Mouse (Mus musculus): Measurements from ENCODE around the gene Foxk1.

Gene Foxk1

DNA sequence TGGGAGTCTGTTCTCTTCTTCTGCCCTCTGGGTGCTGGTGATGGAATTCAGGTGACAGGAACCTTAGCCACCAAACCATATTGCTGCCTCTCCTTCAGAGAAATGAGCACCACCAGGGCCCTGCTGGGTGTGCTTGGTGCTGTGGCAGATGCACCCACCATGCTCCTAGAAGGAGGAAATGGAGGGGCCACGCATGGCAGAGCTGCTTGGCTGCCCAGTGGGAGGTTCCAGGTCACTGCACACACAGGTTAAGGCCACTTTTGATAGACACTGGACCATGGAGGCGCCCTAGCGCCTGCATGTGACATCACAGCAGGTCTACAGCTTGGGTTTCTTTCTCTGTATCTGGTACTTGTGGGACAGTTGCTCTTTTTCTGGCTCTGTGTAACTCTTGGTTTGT lies 15.8 kb downstream of the Foxk1 start:
- no peak for DNase-seq (ENCODE audit: extremely low read depth, insufficient read length, low spot score)

DNA sequence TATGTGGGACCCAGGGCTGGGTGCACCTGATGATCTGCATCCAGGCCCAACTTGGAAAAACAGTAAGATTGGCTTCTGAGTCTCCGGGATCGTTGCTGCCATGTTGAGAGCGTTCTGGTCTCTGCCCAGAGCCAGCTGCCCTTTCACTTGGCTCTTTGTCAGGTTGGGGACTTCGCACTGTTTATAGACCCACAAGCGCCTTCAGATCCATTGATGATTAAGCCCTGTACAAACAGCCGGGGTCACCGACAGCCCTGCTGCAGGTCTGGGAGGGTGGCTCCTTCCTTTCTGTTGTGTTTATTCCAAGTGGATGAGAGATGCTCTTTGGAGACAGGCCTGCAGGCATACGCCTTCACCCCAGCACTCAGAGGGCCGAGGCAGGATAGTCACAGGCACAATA lies 16.6 kb downstream of the Foxk1 start:
- DNase-seq (ENCODE audit: extremely low read depth, insufficient read length, low spot score), result no peak

DNA sequence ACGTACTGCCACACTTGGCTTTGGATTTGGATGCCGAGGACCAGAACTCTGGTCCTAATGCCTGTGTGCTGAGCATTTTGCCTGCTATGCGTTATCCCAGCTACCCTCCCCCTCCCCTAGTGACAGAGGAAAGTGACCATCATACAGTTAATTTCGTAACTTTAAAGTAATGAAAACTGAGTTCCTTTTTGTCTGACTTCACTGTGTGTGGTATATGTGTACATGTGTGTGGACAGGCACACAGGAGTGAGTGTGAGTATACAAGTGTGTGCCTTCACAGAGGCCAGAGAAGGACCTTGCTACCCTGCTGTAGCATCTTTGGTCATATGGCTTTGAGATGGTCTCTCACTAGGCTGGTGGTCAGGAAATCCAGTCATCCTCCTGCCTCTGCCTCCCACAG lies 17.1 kb downstream of the Foxk1 start:
- no peak for DNase-seq (ENCODE audit: extremely low read depth, insufficient read length, low spot score)

GRCm38 (mm10) chr5:142420317-142420716 lies 19.0 kb downstream of the Foxk1 start:
- no peak for DNase-seq (ENCODE audit: extremely low read depth, insufficient read length, low spot score)

DNA sequence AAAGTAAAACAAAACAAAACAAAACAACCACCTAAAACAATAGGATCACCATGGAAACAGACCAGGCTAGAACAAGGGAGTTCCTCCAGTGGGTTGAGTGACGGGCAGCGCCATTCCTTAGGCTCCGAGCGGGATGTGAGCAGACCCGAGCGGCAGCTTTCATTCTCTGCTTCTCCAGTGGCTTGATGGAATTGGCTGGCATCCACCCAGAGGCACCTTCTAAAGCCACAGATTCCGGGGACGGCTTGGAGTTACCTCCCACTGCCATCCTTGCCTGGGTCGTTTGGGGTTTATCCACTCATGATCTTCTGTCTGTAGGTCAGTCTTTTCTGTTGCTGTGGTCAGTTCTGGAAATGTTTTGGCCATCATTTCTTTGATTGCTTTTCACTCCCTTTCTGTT lies 19.6 kb downstream of the Foxk1 start:
- DNase-seq (ENCODE audit: extremely low read depth, insufficient read length, low spot score), result no peak

GRCm38 (mm10) chr5:142421886-142422285 lies 20.6 kb downstream of the Foxk1 start:
- DNase-seq (ENCODE audit: extremely low read depth, insufficient read length, low spot score), result no peak

DNA sequence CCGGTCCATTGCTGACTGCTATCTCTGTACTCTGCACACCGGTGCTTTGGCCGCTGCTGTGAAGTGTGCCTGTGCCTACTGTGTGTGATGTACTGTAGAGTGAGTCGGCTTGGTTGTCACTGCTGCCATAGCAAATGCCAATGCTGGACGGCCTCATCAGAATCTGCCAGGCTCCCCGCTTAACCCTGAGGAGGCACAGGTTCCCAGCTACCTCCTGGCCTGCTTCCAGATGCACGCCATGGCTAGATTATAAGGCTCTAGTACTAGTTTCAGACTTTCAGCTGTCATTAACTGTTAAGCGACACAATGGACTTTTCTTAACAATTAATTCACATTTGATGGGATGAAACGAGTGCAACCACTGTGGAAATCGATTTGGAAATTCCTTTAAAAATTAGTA lies 21.8 kb downstream of the Foxk1 start:
- no peak for DNase-seq (ENCODE audit: extremely low read depth, insufficient read length, low spot score)

GRCm38 (mm10) chr5:142423701-142424100 lies 22.4 kb downstream of the Foxk1 start:
- no peak for DNase-seq (ENCODE audit: extremely low read depth, insufficient read length, low spot score)

- peak; percentile 83 for DNase-seq (ENCODE audit: extremely low read depth, insufficient read length, low spot score)
Observed at GRCm38 (mm10) chr5:142424627-142425349, 23.5 kb downstream of the Foxk1 start.

DNA sequence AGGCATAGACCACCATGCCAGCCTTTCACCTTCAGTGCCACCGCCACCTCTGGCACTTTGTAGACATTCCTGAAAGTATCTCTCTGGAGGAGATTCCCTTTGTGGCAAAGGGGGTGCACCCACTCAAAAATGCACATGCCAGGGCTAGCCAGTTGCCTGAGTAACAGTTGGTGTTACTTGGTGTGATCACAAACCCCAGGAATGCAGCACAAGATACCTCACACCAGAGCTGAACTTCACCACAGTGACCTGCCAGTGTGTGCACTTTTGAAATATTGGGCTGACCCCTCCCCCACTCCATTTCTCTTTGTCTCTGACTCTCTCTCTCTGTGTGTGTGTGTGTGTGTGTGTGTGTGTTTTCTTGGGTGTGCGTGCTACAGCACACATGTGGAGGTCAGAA lies 25.2 kb downstream of the Foxk1 start:
- DNase-seq (ENCODE audit: extremely low read depth, insufficient read length, low spot score), result no peak

- DNase-seq (ENCODE audit: extremely low read depth, insufficient read length, low spot score), result no peak
Observed at GRCm38 (mm10) chr5:142427876-142428275, 26.6 kb downstream of the Foxk1 start.

GRCm38 (mm10) chr5:142428691-142429090 lies 27.4 kb downstream of the Foxk1 start:
- DNase-seq (ENCODE audit: extremely low read depth, insufficient read length, low spot score), result no peak

DNA sequence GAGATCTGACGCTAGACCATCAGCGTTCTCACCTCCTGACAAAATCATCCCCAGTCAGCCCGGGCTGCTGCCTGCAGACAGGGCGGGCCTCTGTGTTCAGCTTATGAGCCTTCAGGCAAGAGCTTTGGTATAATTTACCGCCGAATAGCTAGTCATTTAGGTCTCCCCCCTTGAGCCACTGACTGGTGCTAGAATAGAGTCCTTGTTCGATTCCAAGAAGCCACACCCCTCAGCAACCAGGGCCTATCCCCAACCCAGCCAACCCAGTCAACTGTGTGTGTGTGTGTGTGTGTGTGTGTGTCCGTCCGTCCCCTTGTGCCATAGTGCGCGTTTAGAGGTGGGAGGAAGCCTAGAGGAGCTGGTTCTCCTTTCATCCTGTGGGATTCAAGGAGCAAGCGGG lies 29.7 kb downstream of the Foxk1 start:
- no peak for DNase-seq (ENCODE audit: extremely low read depth, insufficient read length, low spot score)

DNA sequence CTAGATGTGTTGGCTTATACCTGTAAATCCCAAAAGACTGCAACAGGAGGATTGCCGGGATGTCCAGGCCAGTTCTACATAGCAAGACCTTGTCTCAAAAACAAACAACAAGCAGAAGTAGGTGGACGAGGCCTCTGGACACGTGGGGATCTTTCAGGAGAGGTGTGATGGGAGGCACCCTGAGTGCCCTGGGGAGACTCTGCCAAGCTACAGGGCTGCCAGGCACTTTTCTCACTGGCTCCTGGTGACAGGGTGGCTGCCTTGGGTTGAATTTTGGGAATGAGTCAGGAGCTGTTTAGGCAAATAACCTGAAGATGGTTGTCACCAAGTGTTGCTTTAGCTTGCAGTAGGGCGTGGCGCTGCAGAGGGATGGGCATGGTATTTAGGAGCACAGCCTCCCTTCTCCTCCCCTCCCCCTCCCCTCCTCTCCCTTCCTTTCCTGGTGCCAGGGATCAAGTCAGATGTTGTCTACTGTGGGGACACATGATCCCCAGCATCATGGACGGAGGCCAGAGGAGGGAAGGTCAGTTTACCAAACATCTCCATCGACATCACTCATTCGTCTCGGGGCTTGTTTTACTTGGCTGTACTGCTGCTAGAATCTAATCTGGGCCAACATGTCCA lies 30.6 kb downstream of the Foxk1 start:
- peak; percentile 47 for DNase-seq (ENCODE audit: extremely low read depth, insufficient read length, low spot score)

DNA sequence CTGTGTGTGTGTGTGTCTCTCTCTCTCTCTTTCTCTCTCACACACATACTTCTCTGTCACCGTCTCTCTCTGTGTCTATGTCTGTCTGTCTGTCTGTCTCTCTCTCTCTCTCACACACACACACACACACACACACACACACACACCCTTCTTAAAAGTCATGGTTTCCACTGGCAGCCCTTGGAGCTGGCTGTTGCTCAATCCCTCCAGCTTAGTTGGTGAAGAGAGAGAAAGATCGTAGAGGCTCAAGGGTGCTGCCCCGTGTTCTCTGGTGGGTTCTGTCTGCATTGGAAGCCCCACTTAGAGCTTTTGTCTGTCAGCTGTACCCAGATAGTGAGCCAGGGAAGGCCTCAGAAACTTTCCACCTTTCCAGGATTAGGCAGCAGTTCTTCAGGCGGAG lies 31.4 kb downstream of the Foxk1 start:
- DNase-seq (ENCODE audit: extremely low read depth, insufficient read length, low spot score), result no peak

- no peak for DNase-seq (ENCODE audit: extremely low read depth, insufficient read length, low spot score)
Observed at GRCm38 (mm10) chr5:142434052-142434451, 32.8 kb downstream of the Foxk1 start.

- no peak for DNase-seq (ENCODE audit: extremely low read depth, insufficient read length, low spot score)
Observed at GRCm38 (mm10) chr5:142435736-142436135, 34.4 kb downstream of the Foxk1 start.

GRCm38 (mm10) chr5:142438380-142438938 lies 37.2 kb downstream of the Foxk1 start:
- DNase-seq (ENCODE audit: extremely low read depth, insufficient read length, low spot score), result peak; percentile 54

- DNase-seq (ENCODE audit: extremely low read depth, insufficient read length, low spot score), result no peak
Observed at GRCm38 (mm10) chr5:142439911-142440432, 38.7 kb downstream of the Foxk1 start.

GRCm38 (mm10) chr5:142440451-142441147 lies 39.3 kb downstream of the Foxk1 start:
- DNase-seq (ENCODE audit: extremely low read depth, insufficient read length, low spot score), result peak; percentile 95

- DNase-seq (ENCODE audit: extremely low read depth, insufficient read length, low spot score), result no peak
Observed at GRCm38 (mm10) chr5:142441332-142442044, 40.2 kb downstream of the Foxk1 start.
